In the genomic region with DNA sequence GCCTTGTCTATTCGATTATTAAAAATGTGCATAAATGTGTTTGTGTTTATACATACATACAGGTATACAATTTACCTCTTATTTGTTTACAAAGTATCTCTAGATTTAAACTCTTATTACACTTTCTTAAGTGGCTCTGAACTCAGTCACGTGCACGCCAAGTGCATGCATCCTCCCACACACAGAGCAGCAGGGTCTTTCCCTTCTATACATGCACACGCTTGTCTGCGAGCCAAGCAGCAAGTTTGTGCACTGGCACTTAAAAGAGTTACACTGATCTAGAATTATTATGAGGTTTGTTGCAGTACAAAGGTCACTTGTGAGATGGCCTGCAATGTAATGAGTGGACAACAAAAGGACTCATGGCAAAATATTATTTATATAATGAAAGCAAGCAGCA, we compare ENCODE assay signal across 20 mouse cellular contexts. TPM values are rescaled to one million over a fixed set of nuclear protein-coding genes. Genes with fewer than 3 reads are reported as not detected.
DNase-seq lines count a peak whose midpoint lies in the region; ATAC-seq and TF ChIP-seq lines count a peak whose summit lies in the region.
"Had no signal": no experiment of that assay in that cellular context is flagged by ENCODE, and none has a peak within 500 bp of the region (broad histone marks: within the 10 kb centered on the region; RNA-seq: fewer than 3 reads in every experiment).

No protein-coding gene starts in this region.

- no peak overlapping the region for H3K9ac ChIP-seq in forebrain, embryonic 11.5 days (ENCODE audit: low read length)
- no peak overlapping the region for H3K9ac ChIP-seq in forebrain, embryonic 12.5 days
- no peak overlapping the region for H3K9ac ChIP-seq in intestine, embryonic 16.5 days (ENCODE audit: low read depth, low read length)
- H3K9ac ChIP-seq in intestine, embryonic 15.5 days, result no peak overlapping the region
- no peak overlapping the region for H3K9ac ChIP-seq in intestine, postnatal 0 days (ENCODE audit: low read depth, low read length)
- H3K9ac ChIP-seq: embryonic facial prominence, embryonic 15.5 days; heart, embryonic 12.5 days; hindbrain, embryonic 15.5 days had no signal

- peaks cover 26% of the 10 kb centered on the region for H3K36me3 ChIP-seq in forebrain, embryonic 11.5 days (ENCODE audit: control insufficient read depth, insufficient read depth, low read length)
- peaks cover 91% of the 10 kb centered on the region for H3K36me3 ChIP-seq in forebrain, embryonic 12.5 days (replicated peaks)
- H3K36me3 ChIP-seq in intestine, embryonic 16.5 days (ENCODE audit: control insufficient read depth, insufficient read depth, low read length), result 0 out of 2 replicates have a peak, but pooled peaks cover 4% of the 10 kb centered on the region
- H3K36me3 ChIP-seq in intestine, embryonic 15.5 days, result peaks cover 33% of the 10 kb centered on the region
- peaks cover 56% of the 10 kb centered on the region for H3K36me3 ChIP-seq in intestine, postnatal 0 days (ENCODE audit: control insufficient read depth, insufficient read depth)

- WGBS in forebrain, embryonic 11.5 days, result 96% methylated on average over 5 of the region's 5 CpGs
- WGBS in forebrain, embryonic 12.5 days, result 97% methylated on average over 5 of the region's 5 CpGs
- 90% methylated on average over 5 of the region's 5 CpGs for WGBS in intestine, embryonic 16.5 days
- 92% methylated on average over 5 of the region's 5 CpGs for WGBS in intestine, embryonic 15.5 days
- WGBS in intestine, postnatal 0 days, result 70% methylated on average over 5 of the region's 5 CpGs

- H3K27me3 ChIP-seq in forebrain, embryonic 11.5 days (ENCODE audit: control insufficient read depth, insufficient read depth, low read length), result no peaks in the 10 kb centered on the region
- H3K27me3 ChIP-seq in forebrain, embryonic 12.5 days, result no peaks in the 10 kb centered on the region
- H3K27me3 ChIP-seq in intestine, embryonic 16.5 days (replicated peaks; ENCODE audit: control insufficient read depth, insufficient read depth, low read length), result no peaks in the 10 kb centered on the region
- no peaks in the 10 kb centered on the region for H3K27me3 ChIP-seq in intestine, embryonic 15.5 days (replicated peaks)
- no peaks in the 10 kb centered on the region for H3K27me3 ChIP-seq in intestine, postnatal 0 days (replicated peaks; ENCODE audit: control insufficient read depth, insufficient read depth, low read length)
- H3K27me3 ChIP-seq: embryonic facial prominence, embryonic 15.5 days; heart, embryonic 12.5 days; hindbrain, embryonic 15.5 days had no signal

- H3K4me2 ChIP-seq in forebrain, embryonic 11.5 days (ENCODE audit: low read depth, low read length, severe bottlenecking), result no peak overlapping the region
- H3K4me2 ChIP-seq in forebrain, embryonic 12.5 days, result no peak overlapping the region
- H3K4me2 ChIP-seq in intestine, embryonic 16.5 days (ENCODE audit: low read depth, low read length), result no peak overlapping the region
- no peak overlapping the region for H3K4me2 ChIP-seq in intestine, embryonic 15.5 days (replicated peaks)
- no peak overlapping the region for H3K4me2 ChIP-seq in intestine, postnatal 0 days (replicated peaks; ENCODE audit: low read depth)
- H3K4me2 ChIP-seq: embryonic facial prominence, embryonic 15.5 days; heart, embryonic 12.5 days; hindbrain, embryonic 15.5 days had no signal

- peak; percentile 8 for DNase-seq in forebrain, embryonic 11.5 days (ENCODE audit: low spot score)
- no peak for DNase-seq in B cell, adult 2 months
- no peak for DNase-seq in layer of hippocampus, adult 8-10 months (ENCODE audit: low spot score in 2 of 2)
- DNase-seq: adrenal gland, postnatal 10 days; cerebellum, adult 11 months; cerebellum, adult 8-10 months; cerebellum, postnatal 14 days; embryo, embryonic 11 days; gastrocnemius, postnatal 25 days had no signal

- H3K4me3 ChIP-seq in forebrain, embryonic 11.5 days (ENCODE audit: low read depth, low read length), result no peak overlapping the region
- no peak overlapping the region for H3K4me3 ChIP-seq in forebrain, embryonic 12.5 days (replicated peaks)
- no peak overlapping the region for H3K4me3 ChIP-seq in intestine, embryonic 16.5 days (ENCODE audit: low read length)
- no peak overlapping the region for H3K4me3 ChIP-seq in intestine, embryonic 15.5 days (replicated peaks)
- no peak overlapping the region for H3K4me3 ChIP-seq in intestine, postnatal 0 days (ENCODE audit: low read depth, low read length)
- H3K4me3 ChIP-seq: embryonic facial prominence, embryonic 15.5 days; erythroblast, embryonic 14.5 days; forebrain, embryonic 10.5 days; heart, embryonic 12.5 days; hindbrain, embryonic 10.5 days; hindbrain, embryonic 15.5 days had no signal

- H3K4me1 ChIP-seq in forebrain, embryonic 11.5 days (replicated peaks; ENCODE audit: control insufficient read depth, insufficient read depth, low read length), result no peaks in the 10 kb centered on the region
- no peaks in the 10 kb centered on the region for H3K4me1 ChIP-seq in forebrain, embryonic 12.5 days
- no peaks in the 10 kb centered on the region for H3K4me1 ChIP-seq in intestine, embryonic 16.5 days (ENCODE audit: control insufficient read depth, insufficient read depth, low read length)
- H3K4me1 ChIP-seq in intestine, embryonic 15.5 days (replicated peaks), result no peaks in the 10 kb centered on the region
- H3K4me1 ChIP-seq in intestine, postnatal 0 days (replicated peaks; ENCODE audit: control insufficient read depth, insufficient read depth, low read length), result 0 out of 2 replicates have a peak, but pooled peaks cover 8% of the 10 kb centered on the region
- H3K4me1 ChIP-seq: embryonic facial prominence, embryonic 15.5 days; forebrain, embryonic 10.5 days; heart, embryonic 12.5 days; hindbrain, embryonic 10.5 days; hindbrain, embryonic 15.5 days had no signal

- H3K27ac ChIP-seq in forebrain, embryonic 11.5 days (ENCODE audit: low read depth, low read length), result no peak overlapping the region
- H3K27ac ChIP-seq in forebrain, embryonic 12.5 days, result no peak overlapping the region
- H3K27ac ChIP-seq in intestine, embryonic 16.5 days (ENCODE audit: low read length), result peak overlapping the region; percentile 11; the same call in 1 of the 2 replicates
- no peak overlapping the region for H3K27ac ChIP-seq in intestine, embryonic 15.5 days
- H3K27ac ChIP-seq in intestine, postnatal 0 days (ENCODE audit: low read depth, low read length), result peak overlapping the region; percentile 71
- H3K27ac ChIP-seq: embryonic facial prominence, embryonic 15.5 days; forebrain, embryonic 10.5 days; hindbrain, embryonic 10.5 days; hindbrain, embryonic 15.5 days had no signal

- no peak for TF ChIP-seq CTCF in intestine, postnatal 0 days (IDR thresholded peaks at IDR 0.05; ENCODE audit: low read depth)

- ATAC-seq in forebrain, embryonic 11.5 days (replicated peaks; ENCODE audit: low FRiP score), result no peak
- ATAC-seq in forebrain, embryonic 12.5 days (ENCODE audit: low FRiP score), result no peak
- ATAC-seq in intestine, embryonic 16.5 days, result no peak
- ATAC-seq in intestine, embryonic 15.5 days, result no peak
- 0 out of 2 replicates have a peak, but pooled peaks have one; percentile 14 for ATAC-seq in intestine, postnatal 0 days
- ATAC-seq: forebrain, embryonic 16.5 days had no signal

- H3K9me3 ChIP-seq in forebrain, embryonic 11.5 days (ENCODE audit: control insufficient read depth, low read length), result no peaks in the 10 kb centered on the region
- H3K9me3 ChIP-seq in forebrain, embryonic 12.5 days, result no peaks in the 10 kb centered on the region
- no peaks in the 10 kb centered on the region for H3K9me3 ChIP-seq in intestine, embryonic 16.5 days (ENCODE audit: control insufficient read depth, low read length)
- H3K9me3 ChIP-seq in intestine, embryonic 15.5 days, result no peaks in the 10 kb centered on the region
- no peaks in the 10 kb centered on the region for H3K9me3 ChIP-seq in intestine, postnatal 0 days (ENCODE audit: control insufficient read depth)
- H3K9me3 ChIP-seq: embryonic facial prominence, embryonic 15.5 days; forebrain, embryonic 10.5 days; heart, embryonic 12.5 days; hindbrain, embryonic 10.5 days; hindbrain, embryonic 15.5 days had no signal

RNA-seq across cellular contexts. Expression of a gene that starts 20.1 kb away (rescaled TPM):
- polyA plus RNA-seq in forebrain, embryonic 11.5 days (2014; fragmentation: Nextera tagmentation; extraction: Ambion mirVana), result 433 and 456 TPM in 2 replicates
- polyA plus RNA-seq in forebrain, embryonic 12.5 days (2016; fragmentation: Nextera tagmentation; extraction: Ambion mirVana), result 426 and 438 TPM in 2 replicates
- polyA plus RNA-seq in intestine, embryonic 16.5 days (2015; fragmentation: Nextera tagmentation; extraction: Ambion mirVana), result 110 and 111 TPM in 2 replicates
- polyA plus RNA-seq in intestine, embryonic 15.5 days (2015; fragmentation: Nextera tagmentation; extraction: Ambion mirVana), result 165 and 209 TPM in 2 replicates
- 57.7 and 59.7 TPM in 2 replicates for polyA plus RNA-seq in intestine, postnatal 0 days (2015; fragmentation: Nextera tagmentation; extraction: Ambion mirVana)
- total RNA-seq in layer of hippocampus, adult 8-10 months (2022), result 10 to 100 TPM; 39.2 to 51.2 (median 41.8) TPM

RNA-seq across cellular contexts. Expression of a gene that starts 37.1 kb away (rescaled TPM):
- 399 and 404 TPM in 2 replicates for polyA plus RNA-seq in forebrain, embryonic 11.5 days (2014; fragmentation: Nextera tagmentation; extraction: Ambion mirVana)
- 359 and 369 TPM in 2 replicates for polyA plus RNA-seq in forebrain, embryonic 12.5 days (2016; fragmentation: Nextera tagmentation; extraction: Ambion mirVana)
- polyA plus RNA-seq in intestine, embryonic 16.5 days (2015; fragmentation: Nextera tagmentation; extraction: Ambion mirVana), result 743 and 812 TPM in 2 replicates
- 611 and 651 TPM in 2 replicates for polyA plus RNA-seq in intestine, embryonic 15.5 days (2015; fragmentation: Nextera tagmentation; extraction: Ambion mirVana)
- polyA plus RNA-seq in intestine, postnatal 0 days (2015; fragmentation: Nextera tagmentation; extraction: Ambion mirVana), result 1,127 and 1,178 TPM in 2 replicates
- total RNA-seq in layer of hippocampus, adult 8-10 months (2022), result 100 to 1,000 TPM; 490 to 567 (median 535) TPM

Comparison
In these comparisons a context has a peak if more than half of its experiments do, and no peak if none do; other contexts are left out.
1. H3K27ac ChIP-seq: peak in intestine, embryonic 16.5 days (single experiment) and intestine, postnatal 0 days (single experiment); none in forebrain, embryonic 11.5 days (single experiment), forebrain, embryonic 12.5 days (single experiment) and intestine, embryonic 15.5 days (single experiment).